Mouse (Mus musculus) embryo, embryonic 10.5 days (tissue): ENCODE results near the gene Gpr183.

ENCODE experiments used
- DNase-seq: peaks from one replicate; pipeline ENCODE4 v3.0.0-alpha.2; 2015; ENCODE audit warnings: low spot score

Gpr183 gene

GRCm38 (mm10) chr14:121957176-121957871 lies 7.7 kb downstream of the Gpr183 start:
- DNase-seq, result no peak

GRCm38 (mm10) chr14:121956291-121956690 lies 8.7 kb downstream of the Gpr183 start:
- no peak for DNase-seq

GRCm38 (mm10) chr14:121955176-121955795 lies 9.7 kb downstream of the Gpr183 start:
- no peak for DNase-seq

GRCm38 (mm10) chr14:121954608-121955007 lies 10.4 kb downstream of the Gpr183 start:
- DNase-seq, result no peak

- no peak for DNase-seq
Measured at GRCm38 (mm10) chr14:121954129-121954528, 10.9 kb downstream of the Gpr183 start.

- no peak for DNase-seq
Measured at GRCm38 (mm10) chr14:121952046-121952400, 13.0 kb downstream of the Gpr183 start.

- no peak for DNase-seq
Measured at GRCm38 (mm10) chr14:121951399-121952045, 13.5 kb downstream of the Gpr183 start.

- no peak for DNase-seq
Measured at GRCm38 (mm10) chr14:121949897-121950296, 15.1 kb downstream of the Gpr183 start.

- no peak for DNase-seq
Measured at GRCm38 (mm10) chr14:121949436-121949835, 15.6 kb downstream of the Gpr183 start.

GRCm38 (mm10) chr14:121947966-121948365 lies 17.0 kb downstream of the Gpr183 start:
- DNase-seq, result no peak

GRCm38 (mm10) chr14:121947201-121947760 lies 17.7 kb downstream of the Gpr183 start:
- DNase-seq, result no peak

- no peak for DNase-seq
Measured at GRCm38 (mm10) chr14:121946728-121947127, 18.3 kb downstream of the Gpr183 start.

- DNase-seq, result no peak
Measured at GRCm38 (mm10) chr14:121946131-121946530, 18.9 kb downstream of the Gpr183 start.

GRCm38 (mm10) chr14:121939582-121939981 lies 25.4 kb downstream of the Gpr183 start:
- DNase-seq, result no peak

GRCm38 (mm10) chr14:121938256-121939191 lies 26.5 kb downstream of the Gpr183 start:
- no peak for DNase-seq

- no peak for DNase-seq
Measured at GRCm38 (mm10) chr14:121937601-121938255, 27.3 kb downstream of the Gpr183 start.

GRCm38 (mm10) chr14:121936856-121937255 lies 28.1 kb downstream of the Gpr183 start:
- no peak for DNase-seq

GRCm38 (mm10) chr14:121936356-121936755 lies 28.6 kb downstream of the Gpr183 start:
- no peak for DNase-seq

GRCm38 (mm10) chr14:121934597-121934946 lies 30.4 kb downstream of the Gpr183 start:
- no peak for DNase-seq

- no peak for DNase-seq
Measured at GRCm38 (mm10) chr14:121933906-121934596, 30.9 kb downstream of the Gpr183 start.

GRCm38 (mm10) chr14:121932180-121932579 lies 32.8 kb downstream of the Gpr183 start:
- DNase-seq, result no peak
